Mouse (Mus musculus): ENCODE data around the gene Mdfi. TPM values are rescaled to one million over a fixed set of nuclear protein-coding genes. Genes with fewer than 3 reads are reported as not detected.

The Mdfi gene
- total RNA-seq, 2 experiments from 2014 or later, result 1.3 TPM; not detected in 1

GRCm38 (mm10) chr17:47850639-47851314, 16.3 kb upstream of the Mdfi start:
- no peak for ATAC-seq (replicated peaks; ENCODE audit: low FRiP score, low TSS enrichment, poor library complexity, severe bottlenecking)

GRCm38 (mm10) chr17:47850035-47850434, 15.5 kb upstream of the Mdfi start:
- no peak for ATAC-seq (replicated peaks; ENCODE audit: low FRiP score, low TSS enrichment, poor library complexity, severe bottlenecking)

GRCm38 (mm10) chr17:47847985-47848384, 13.5 kb upstream of the Mdfi start:
- ATAC-seq (replicated peaks; ENCODE audit: low FRiP score, low TSS enrichment, poor library complexity, severe bottlenecking), result no peak

- no peak for ATAC-seq (replicated peaks; ENCODE audit: low FRiP score, low TSS enrichment, poor library complexity, severe bottlenecking)
These were observed 11.1 kb upstream of the Mdfi start for GRCm38 (mm10) chr17:47845609-47846008.

GRCm38 (mm10) chr17:47843465-47843864, 9.0 kb upstream of the Mdfi start:
- no peak for ATAC-seq (replicated peaks; ENCODE audit: low FRiP score, low TSS enrichment, poor library complexity, severe bottlenecking)

GRCm38 (mm10) chr17:47841931-47842623, 7.6 kb upstream of the Mdfi start:
- ATAC-seq (replicated peaks; ENCODE audit: low FRiP score, low TSS enrichment, poor library complexity, severe bottlenecking), result no peak

- ATAC-seq (replicated peaks; ENCODE audit: low FRiP score, low TSS enrichment, poor library complexity, severe bottlenecking), result no peak
These were observed 7.0 kb upstream of the Mdfi start for GRCm38 (mm10) chr17:47841521-47841920.

- 0 out of 2 replicates have a peak, but pooled peaks have one; percentile 8 for ATAC-seq (replicated peaks; ENCODE audit: low FRiP score, low TSS enrichment, poor library complexity, severe bottlenecking)
These were observed 3.3 kb upstream of the Mdfi start for GRCm38 (mm10) chr17:47837808-47838207.

GRCm38 (mm10) chr17:47833628-47834481, 636 bp downstream of the Mdfi start:
- no peak for ATAC-seq (replicated peaks; ENCODE audit: low FRiP score, low TSS enrichment, poor library complexity, severe bottlenecking)

GRCm38 (mm10) chr17:47833029-47833627, 1.4 kb downstream of the Mdfi start:
- no peak for ATAC-seq (replicated peaks; ENCODE audit: low FRiP score, low TSS enrichment, poor library complexity, severe bottlenecking)

- no peak for ATAC-seq (replicated peaks; ENCODE audit: low FRiP score, low TSS enrichment, poor library complexity, severe bottlenecking)
These were observed 1.9 kb downstream of the Mdfi start for GRCm38 (mm10) chr17:47832501-47833028.

- ATAC-seq (replicated peaks; ENCODE audit: low FRiP score, low TSS enrichment, poor library complexity, severe bottlenecking), result no peak
These were observed 2.7 kb downstream of the Mdfi start for GRCm38 (mm10) chr17:47831772-47832171.

- no peak for ATAC-seq (replicated peaks; ENCODE audit: low FRiP score, low TSS enrichment, poor library complexity, severe bottlenecking)
These were observed 3.3 kb downstream of the Mdfi start for GRCm38 (mm10) chr17:47831161-47831560.

- ATAC-seq (replicated peaks; ENCODE audit: low FRiP score, low TSS enrichment, poor library complexity, severe bottlenecking), result no peak
These were observed 13.2 kb downstream of the Mdfi start for GRCm38 (mm10) chr17:47821339-47821738.

GRCm38 (mm10) chr17:47818038-47818725, 16.3 kb downstream of the Mdfi start:
- no peak for ATAC-seq (replicated peaks; ENCODE audit: low FRiP score, low TSS enrichment, poor library complexity, severe bottlenecking)

GRCm38 (mm10) chr17:47815446-47815845, 19.0 kb downstream of the Mdfi start:
- no peak for ATAC-seq (replicated peaks; ENCODE audit: low FRiP score, low TSS enrichment, poor library complexity, severe bottlenecking)

- ATAC-seq (replicated peaks; ENCODE audit: low FRiP score, low TSS enrichment, poor library complexity, severe bottlenecking), result no peak
These were observed 20.0 kb downstream of the Mdfi start for GRCm38 (mm10) chr17:47814496-47814895.

- no peak for ATAC-seq (replicated peaks; ENCODE audit: low FRiP score, low TSS enrichment, poor library complexity, severe bottlenecking)
These were observed 20.9 kb downstream of the Mdfi start for GRCm38 (mm10) chr17:47813616-47814015.

- ATAC-seq (replicated peaks; ENCODE audit: low FRiP score, low TSS enrichment, poor library complexity, severe bottlenecking), result no peak
These were observed 22.3 kb downstream of the Mdfi start for GRCm38 (mm10) chr17:47812200-47812599.

Measured in megakaryocyte-erythroid progenitor cell, adult 5-6 weeks (primary cell).